Mouse (Mus musculus): ENCODE measurements around the gene Mon2.

DNA sequence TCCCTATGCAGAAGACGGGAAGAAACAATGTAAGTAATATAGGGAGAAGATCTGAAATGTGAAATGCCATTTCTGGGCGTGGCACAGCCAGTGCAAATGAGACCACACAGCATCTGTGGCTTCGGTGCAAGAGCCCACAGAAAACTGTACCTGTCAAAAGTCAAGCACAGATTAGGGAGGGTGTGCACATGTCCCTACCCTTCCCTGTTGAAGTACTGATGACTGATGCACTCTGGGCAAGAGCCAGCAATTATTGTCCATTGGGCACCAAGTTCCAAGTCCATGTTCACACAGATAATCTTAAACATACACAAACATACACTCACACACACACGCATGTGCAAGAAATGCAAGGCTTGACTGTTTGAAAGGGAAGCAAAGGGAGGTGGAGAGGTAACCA is 22.7 kb downstream of the Mon2 start:
- TF ChIP-seq CTCF (IDR thresholded peaks at IDR 0.05; ENCODE audit: extremely low read depth, insufficient read depth, insufficient read length, insufficient replicate concordance) (no peak), POLR2A (IDR thresholded peaks at IDR 0.05; ENCODE audit: low read depth, low read length) (no peak)
